Mouse (Mus musculus): ENCODE data around the gene Mgat4d. TPM values are rescaled to one million over a fixed set of nuclear protein-coding genes. Genes with fewer than 3 reads are reported as not detected.
A peak's percentile ranks its signal among the peaks of the same experiment; 100 is the strongest.
"Not testable (repeated sequence)": the region's sequence is repeated elsewhere in the genome, so short reads cannot be mapped to it uniquely, and the experiment has no call there.

The Mgat4d gene
- not detected in 2 replicates for polyA plus RNA-seq (2012; rRNA removed)

- no peak for DNase-seq (ENCODE audit: low read depth)
Measured at GRCm38 (mm10) chr8:83348263-83348662, at the start of gene Mgat4d. Gene Mgat4d, plus strand, starts transcription at chr8:83348471.

- DNase-seq (ENCODE audit: low read depth), result no peak
Measured at GRCm38 (mm10) chr8:83300135-83300534, 48.1 kb upstream of the Mgat4d start.

- DNase-seq (ENCODE audit: low read depth), result no peak
Measured at GRCm38 (mm10) chr8:83304946-83305345, 43.3 kb upstream of the Mgat4d start.

GRCm38 (mm10) chr8:83309836-83310235 lies 38.4 kb upstream of the Mgat4d start:
- no peak for DNase-seq (ENCODE audit: low read depth)

- DNase-seq (ENCODE audit: low read depth), result not testable (repeated sequence)
Measured at GRCm38 (mm10) chr8:83315084-83315483, 33.2 kb upstream of the Mgat4d start.

GRCm38 (mm10) chr8:83315691-83316090 lies 32.6 kb upstream of the Mgat4d start:
- DNase-seq (ENCODE audit: low read depth), result no peak

- no peak for DNase-seq (ENCODE audit: low read depth)
Measured at GRCm38 (mm10) chr8:83320543-83320942, 27.7 kb upstream of the Mgat4d start.

- no peak for DNase-seq (ENCODE audit: low read depth)
Measured at GRCm38 (mm10) chr8:83322374-83322773, 25.9 kb upstream of the Mgat4d start.

- DNase-seq (ENCODE audit: low read depth), result no peak
Measured at GRCm38 (mm10) chr8:83323056-83323455, 25.2 kb upstream of the Mgat4d start.

GRCm38 (mm10) chr8:83327889-83328288 lies 20.4 kb upstream of the Mgat4d start:
- DNase-seq (ENCODE audit: low read depth), result no peak

GRCm38 (mm10) chr8:83331567-83331898 lies 16.7 kb upstream of the Mgat4d start:
- DNase-seq (ENCODE audit: low read depth), result peak; percentile 8

GRCm38 (mm10) chr8:83331899-83332697 lies 16.2 kb upstream of the Mgat4d start, which contains the start of gene Elmod2:
Gene Elmod2, minus strand, starts transcription at chr8:83332486.
- peak; percentile 27 for DNase-seq (ENCODE audit: low read depth)

GRCm38 (mm10) chr8:83332864-83333263 lies 15.4 kb upstream of the Mgat4d start:
- peak; percentile 5 for DNase-seq (ENCODE audit: low read depth)

- no peak for DNase-seq (ENCODE audit: low read depth)
Measured at GRCm38 (mm10) chr8:83342076-83342475, 6.2 kb upstream of the Mgat4d start.

GRCm38 (mm10) chr8:83342693-83343092 lies 5.6 kb upstream of the Mgat4d start:
- no peak for DNase-seq (ENCODE audit: low read depth)

GRCm38 (mm10) chr8:83351315-83351714 lies 3.0 kb downstream of the Mgat4d start:
- DNase-seq (ENCODE audit: low read depth), result no peak

GRCm38 (mm10) chr8:83363156-83363769 lies 15.0 kb downstream of the Mgat4d start:
- no peak for DNase-seq (ENCODE audit: low read depth)

GRCm38 (mm10) chr8:83377231-83377630 lies 29.0 kb downstream of the Mgat4d start:
- DNase-seq (ENCODE audit: low read depth), result no peak

GRCm38 (mm10) chr8:83380141-83380540 lies 31.9 kb downstream of the Mgat4d start:
- DNase-seq (ENCODE audit: low read depth), result no peak

- no peak for DNase-seq (ENCODE audit: low read depth)
Measured at GRCm38 (mm10) chr8:83381016-83381415, 32.7 kb downstream of the Mgat4d start.

GRCm38 (mm10) chr8:83382850-83383249 lies 34.6 kb downstream of the Mgat4d start:
- DNase-seq (ENCODE audit: low read depth), result no peak

GRCm38 (mm10) chr8:83389316-83390005 lies 41.2 kb downstream of the Mgat4d start, which contains the start of gene Clgn:
Gene Clgn, plus strand, starts transcription at chr8:83389867.
- DNase-seq (ENCODE audit: low read depth), result no peak
